Mouse (Mus musculus) left cerebral cortex, adult 2 months (tissue): Measurements from ENCODE around the gene Vwa3b. TPM values are rescaled to one million over a fixed set of nuclear protein-coding genes. Genes with fewer than 3 reads are reported as not detected.

Source experiments
- DNase-seq, 2 experiments: peaks; one replicate each; pipeline ENCODE4 v3.0.0; 2021 to 2022; ENCODE audit warnings: low spot score in 2 of 2, mixed read lengths in 1 of 2; ENCODE audit errors: extremely low spot score in 1 of 2
- H3K27ac ChIP-seq: fragments of 200-600 bp; 2 replicates; pipeline ENCODE4 v1.8.1; 2022
- H3K4me3 ChIP-seq: fragments of 200-600 bp; 2 replicates; pipeline ENCODE4 v1.8.1; 2022
- CTCF ChIP-seq: fragments of 200-600 bp; IDR thresholded peaks from 2 replicates; pipeline ENCODE4 v1.8.1; 2022; ENCODE audit warnings: antibody characterized with exemption, mild to moderate bottlenecking, moderate library complexity
- intact Hi-C: fragments of 180-260 bp; cut with DNase I; formaldehyde crosslinking; loops from one replicate; pipeline ENCODE4 v1.15.1; 2025
- total RNA-seq, 2 experiments: library from RNA; stranded (reverse); gene quantifications; 2 replicates each; pipeline ENCODE4 v1.2.3; 2021

Vwa3b gene
- total RNA-seq, 2 experiments from 2014 or later, result 0.59 to 1.1 TPM

DNA sequence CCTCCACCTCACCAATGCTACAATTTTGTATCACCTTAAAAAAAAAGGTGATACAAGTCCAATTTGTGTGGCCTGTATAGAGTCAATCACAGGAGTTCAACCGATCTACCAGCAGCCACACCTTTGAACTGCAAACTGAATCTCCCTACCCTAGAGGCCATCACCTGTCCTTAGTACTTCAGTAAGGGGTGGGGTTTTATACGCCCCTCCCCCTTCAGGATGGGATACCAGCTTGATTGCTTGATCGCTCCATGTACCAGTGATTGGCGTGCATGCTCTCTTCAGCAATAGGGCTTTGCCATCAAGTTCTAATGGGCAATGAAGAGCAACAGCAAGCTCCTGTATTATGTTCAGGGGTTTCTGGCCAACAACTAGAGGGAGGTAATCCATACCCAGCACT, 54.0 kb downstream of the Vwa3b start:
- no peak for DNase-seq
- H3K4me3 ChIP-seq, result no peak overlapping the region
- intact Hi-C loops, result no loop called here
- TF ChIP-seq CTCF, result no peak
- H3K27ac ChIP-seq, result no peak overlapping the region

DNA sequence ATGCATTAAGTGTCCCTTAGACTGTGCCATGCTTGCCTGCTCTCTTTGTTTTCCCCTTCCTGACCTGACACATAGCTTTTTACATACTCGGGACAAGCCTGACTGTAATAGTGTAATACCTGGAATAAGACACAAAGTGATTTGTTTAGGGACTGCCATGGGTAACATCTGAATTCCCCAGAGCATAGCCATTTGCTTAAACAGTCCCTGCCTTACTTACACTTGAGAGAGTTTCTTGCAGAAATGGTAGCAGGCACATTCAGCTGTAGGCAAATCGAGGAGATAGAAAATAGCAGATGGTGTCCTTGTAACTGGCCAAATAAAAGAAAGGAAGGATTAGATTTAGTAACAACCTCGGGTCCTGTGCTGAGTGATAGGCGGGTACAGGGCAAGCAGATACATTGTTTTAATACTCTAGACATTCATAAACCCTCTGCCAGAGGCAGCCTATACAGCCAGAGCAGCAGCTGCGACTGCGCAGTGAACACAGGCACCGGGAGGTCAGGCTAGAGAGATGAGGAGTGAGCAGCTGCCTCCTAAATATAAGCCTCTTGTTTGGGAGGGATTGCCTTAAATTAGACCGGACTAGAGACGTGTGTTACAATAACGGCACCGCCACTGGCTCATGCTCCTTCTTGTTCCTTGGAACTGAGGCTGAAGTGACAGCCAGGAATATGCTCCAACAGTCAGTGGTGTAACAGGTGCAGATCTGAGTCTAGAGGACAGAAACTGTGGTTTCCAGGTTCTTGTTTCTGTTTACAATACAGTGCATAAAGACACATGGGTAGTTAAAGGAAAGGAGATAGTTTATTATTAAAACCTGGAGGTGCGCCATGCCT, 55.2 kb downstream of the Vwa3b start:
- no peak overlapping the region for H3K4me3 ChIP-seq
- DNase-seq, result no peak
- H3K27ac ChIP-seq, result peak overlapping the region; percentile 40; the same call in 1 of the 2 replicates
- TF ChIP-seq CTCF, result no peak
- intact Hi-C loops, result no loop called here

DNA sequence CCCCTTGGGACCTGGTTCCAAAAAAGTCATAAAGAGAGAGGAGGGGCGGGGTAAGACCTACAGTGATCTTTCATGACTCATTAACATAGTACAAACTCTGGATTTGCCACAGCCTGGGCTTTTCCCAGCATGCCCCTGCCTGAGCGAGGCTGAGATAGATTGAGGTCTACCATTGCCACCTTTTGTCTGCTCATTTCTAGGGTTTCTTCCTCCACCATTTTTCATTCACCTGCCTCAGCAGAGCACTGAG, 55.7 kb downstream of the Vwa3b start:
- intact Hi-C loops, result no loop called here
- TF ChIP-seq CTCF, result no peak
- no peak for DNase-seq

DNA sequence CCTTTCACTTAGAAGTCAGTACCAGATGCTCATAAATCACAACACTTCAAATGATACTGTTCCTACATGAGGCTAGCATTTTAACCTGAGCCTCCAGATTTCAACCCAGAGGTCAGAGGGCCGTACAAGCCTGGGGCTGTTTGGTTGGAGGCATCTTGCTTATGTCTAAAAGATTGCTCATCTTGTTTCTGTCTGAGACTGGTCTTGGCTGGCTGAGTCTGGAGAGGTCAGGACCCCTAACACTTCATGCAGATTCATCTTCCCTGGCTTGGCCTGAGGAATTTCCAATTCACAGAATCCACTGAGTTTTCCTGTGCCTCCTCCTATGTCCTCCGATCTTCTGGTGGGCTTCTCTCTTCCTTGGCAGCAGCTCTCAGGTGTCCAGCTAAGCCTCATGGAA, 57.7 kb downstream of the Vwa3b start:
- Histone ChIP-seq H3K4me3 (no peak overlapping the region), H3K27ac (no peak overlapping the region)
- no peak for DNase-seq
- no peak for TF ChIP-seq CTCF
- intact Hi-C loops, result no loop called here

More for the DNA sequence above, 55.7 kb downstream of the Vwa3b start:
- Histone ChIP-seq H3K4me3 (no peak overlapping the region), H3K27ac (no peak overlapping the region)

DNA sequence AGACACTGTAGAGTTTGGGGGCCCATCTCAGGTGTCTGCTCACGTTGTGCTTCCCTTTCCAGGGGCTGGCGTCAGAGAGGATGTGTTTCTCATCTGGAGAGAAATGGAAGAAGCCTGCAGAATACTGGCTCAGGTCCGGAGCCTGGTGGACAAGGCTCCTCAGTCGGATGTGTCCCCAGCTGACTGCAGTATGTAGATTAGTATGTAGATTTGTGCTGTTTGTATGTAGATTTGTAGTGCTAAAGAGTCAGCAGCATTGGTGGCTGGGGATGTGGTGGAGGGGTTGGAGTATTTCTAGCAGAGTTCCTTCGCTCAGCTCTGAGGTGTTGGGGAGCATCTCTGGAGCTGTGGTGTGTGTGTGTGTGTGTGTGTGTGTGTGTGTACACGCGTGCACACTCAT, 58.8 kb downstream of the Vwa3b start:
- DNase-seq, result no peak
- no peak for TF ChIP-seq CTCF
- H3K4me3 ChIP-seq, result no peak overlapping the region
- intact Hi-C loops, result no loop called here
- no peak overlapping the region for H3K27ac ChIP-seq

DNA sequence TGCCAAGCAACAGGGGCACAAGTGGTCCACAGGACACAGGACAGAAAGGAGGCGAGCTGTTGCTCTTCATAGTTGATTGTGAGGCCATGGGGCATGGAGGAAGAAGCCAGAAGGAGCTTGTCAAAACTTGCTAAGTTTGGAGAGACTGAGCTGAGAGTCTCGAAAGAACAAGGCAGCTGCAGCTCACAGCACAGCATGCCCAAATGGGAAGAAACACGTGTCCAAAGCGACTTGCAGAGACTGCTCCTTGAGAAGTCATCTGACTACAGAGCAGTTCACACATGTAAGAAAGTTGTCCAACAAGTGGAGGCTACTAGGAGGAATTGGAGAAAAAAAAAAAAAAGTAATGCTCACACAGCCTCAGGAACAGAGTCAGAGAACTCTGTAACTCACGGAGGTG, 62.8 kb downstream of the Vwa3b start:
- DNase-seq, result no peak
- no peak for TF ChIP-seq CTCF
- intact Hi-C loops, result no loop called here
- no peak overlapping the region for H3K27ac ChIP-seq
- H3K4me3 ChIP-seq, result no peak overlapping the region

DNA sequence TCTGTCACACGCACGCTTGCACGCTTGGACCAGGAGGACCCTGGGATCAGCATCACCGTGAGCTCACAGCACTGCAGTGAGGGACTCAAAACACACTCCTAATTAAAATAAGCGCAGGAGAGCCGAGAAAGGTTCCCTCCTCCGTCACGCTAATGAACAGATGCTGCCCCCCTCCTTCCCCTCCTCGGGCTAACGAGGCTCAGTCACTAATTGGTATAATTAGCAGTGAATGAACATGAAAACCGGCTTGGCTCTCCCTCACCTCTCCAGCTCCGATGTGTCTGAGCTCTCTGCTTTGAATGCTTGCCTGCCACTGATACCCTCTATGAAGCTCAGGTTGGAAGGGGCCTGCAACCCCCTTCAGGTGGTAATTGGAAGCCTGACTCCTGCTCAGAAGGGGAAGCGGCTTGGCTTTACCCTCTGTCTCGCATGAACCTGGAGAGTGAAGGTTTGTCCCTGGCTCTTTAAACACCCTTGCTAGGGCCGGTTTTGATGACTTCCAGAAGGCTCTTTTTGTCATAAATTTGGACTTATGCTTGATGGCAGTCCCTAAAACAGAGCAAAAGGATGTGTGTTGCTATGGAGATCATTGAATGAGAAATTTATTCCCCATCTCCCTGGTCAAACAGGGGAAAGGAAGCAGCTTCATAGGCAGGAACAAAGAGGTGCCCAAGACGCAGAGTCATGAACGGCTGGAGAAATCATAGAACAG, 71.1 kb downstream of the Vwa3b start:
- TF ChIP-seq CTCF, result no peak
- Histone ChIP-seq H3K4me3 (no peak overlapping the region), H3K27ac (no peak overlapping the region)
- peak in 1 of 2 experiments; percentile 49 for DNase-seq
- intact Hi-C loops, result no loop called here

DNA sequence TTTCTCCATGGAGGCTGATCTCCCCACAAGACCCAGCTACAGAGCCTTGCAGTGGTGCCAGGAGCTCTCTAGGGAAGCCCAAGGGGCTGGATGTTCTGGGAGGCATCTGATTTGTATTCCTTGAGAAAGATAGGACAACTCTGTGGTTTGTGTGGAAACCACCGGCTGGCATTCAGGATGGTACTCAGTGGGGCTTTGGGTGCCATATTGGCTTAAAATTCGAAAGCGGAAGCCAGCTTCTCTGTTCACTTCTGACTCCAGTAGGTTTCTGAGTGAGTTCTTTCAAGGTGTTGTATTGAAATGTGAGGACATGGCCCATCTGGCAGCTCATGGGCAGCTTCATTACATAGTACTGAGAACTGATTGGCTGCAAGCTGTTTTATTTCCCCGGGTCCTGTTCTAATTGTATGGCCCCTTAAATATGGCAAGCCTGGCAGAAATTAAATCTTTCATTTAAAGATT, 71.7 kb downstream of the Vwa3b start:
- no peak overlapping the region for H3K4me3 ChIP-seq
- no peak for TF ChIP-seq CTCF
- intact Hi-C loops, result no loop called here
- DNase-seq, result no peak
- no peak overlapping the region for H3K27ac ChIP-seq

DNA sequence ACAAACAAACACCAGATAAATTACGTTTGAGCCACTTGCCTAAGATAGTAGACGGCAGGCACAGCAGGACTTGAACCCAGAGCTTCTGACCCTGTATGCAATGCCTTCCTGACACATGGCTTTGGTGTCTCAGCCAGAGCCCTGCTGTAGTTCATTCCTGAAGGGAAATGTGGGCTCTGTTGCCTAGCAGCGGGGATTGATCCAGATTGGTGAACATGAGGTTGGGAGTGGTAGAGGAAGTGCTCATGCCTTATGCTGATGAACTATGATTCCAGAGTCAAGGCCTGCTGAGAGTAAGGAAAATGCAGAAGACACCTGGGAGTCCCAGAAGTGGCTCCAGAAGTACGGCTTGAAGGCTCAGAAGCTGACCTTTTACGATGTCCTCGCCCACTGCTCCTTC, 74.0 kb downstream of the Vwa3b start:
- intact Hi-C loops, result no loop called here
- Histone ChIP-seq H3K4me3 (no peak overlapping the region), H3K27ac (no peak overlapping the region)
- DNase-seq, result no peak
- TF ChIP-seq CTCF, result no peak

DNA sequence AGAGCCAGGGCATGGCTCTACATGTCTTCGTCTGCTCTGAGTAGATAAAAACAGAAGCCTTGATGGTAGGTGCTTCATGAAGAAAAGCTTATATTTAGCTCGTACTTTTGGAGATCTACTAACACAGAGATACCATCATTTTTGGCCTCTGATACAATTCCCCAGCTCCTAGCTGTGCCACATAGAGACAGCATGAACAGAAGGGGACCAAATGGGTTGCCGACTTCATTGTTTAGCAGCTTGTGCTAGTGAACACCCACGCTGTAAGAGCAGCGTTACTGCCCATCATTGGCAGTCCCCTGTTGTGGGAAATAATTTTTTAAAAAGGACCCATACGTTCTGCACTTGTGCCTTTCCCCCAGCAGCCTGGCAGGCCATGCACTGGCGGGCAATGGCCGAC, 74.6 kb downstream of the Vwa3b start:
- intact Hi-C loops, result no loop called here
- no peak for TF ChIP-seq CTCF
- Histone ChIP-seq H3K27ac (no peak overlapping the region), H3K4me3 (no peak overlapping the region)
- DNase-seq, result no peak

DNA sequence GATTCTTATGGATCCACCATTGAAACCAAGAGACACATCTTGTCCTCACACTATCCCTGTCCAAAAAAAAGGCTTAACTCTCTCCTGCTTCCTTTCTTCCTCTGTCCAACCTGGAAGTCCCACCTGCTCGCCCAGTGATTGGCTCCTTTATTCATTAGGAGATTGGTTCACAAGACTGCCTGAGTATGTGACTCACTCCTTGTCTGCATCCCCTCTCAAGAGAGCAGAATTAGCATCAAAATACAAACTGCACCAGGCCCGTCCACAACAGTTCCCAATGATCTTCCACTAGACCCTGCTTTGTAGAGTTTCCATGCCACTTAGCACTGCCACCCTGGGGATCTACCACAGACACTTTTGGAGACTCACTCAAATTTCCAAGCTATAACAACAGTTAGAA, 75.3 kb downstream of the Vwa3b start:
- Histone ChIP-seq H3K27ac (no peak overlapping the region), H3K4me3 (no peak overlapping the region)
- DNase-seq, result no peak
- no peak for TF ChIP-seq CTCF
- intact Hi-C loops, result no loop called here

DNA sequence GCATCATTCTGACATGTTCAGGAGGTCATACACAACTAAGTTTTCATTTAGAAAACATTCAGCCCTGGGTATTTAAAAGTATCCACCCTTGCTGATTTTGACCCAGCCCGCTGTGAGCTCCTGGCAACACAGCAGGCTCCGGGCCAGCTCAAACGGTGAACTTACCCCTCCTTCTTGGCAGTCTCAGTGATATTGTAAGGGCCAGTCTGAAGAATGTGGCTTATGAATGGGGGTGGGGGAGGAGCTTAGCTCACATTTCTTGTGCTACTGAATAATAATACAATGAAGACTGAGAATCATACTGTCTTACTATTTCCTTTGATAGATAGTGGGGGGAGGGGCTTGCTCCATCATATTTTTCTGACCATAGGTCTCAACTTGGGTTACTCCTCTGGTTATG, 78.8 kb downstream of the Vwa3b start:
- no peak for TF ChIP-seq CTCF
- H3K27ac ChIP-seq, result no peak overlapping the region
- intact Hi-C loops, result no loop called here
- DNase-seq, result no peak
- no peak overlapping the region for H3K4me3 ChIP-seq

DNA sequence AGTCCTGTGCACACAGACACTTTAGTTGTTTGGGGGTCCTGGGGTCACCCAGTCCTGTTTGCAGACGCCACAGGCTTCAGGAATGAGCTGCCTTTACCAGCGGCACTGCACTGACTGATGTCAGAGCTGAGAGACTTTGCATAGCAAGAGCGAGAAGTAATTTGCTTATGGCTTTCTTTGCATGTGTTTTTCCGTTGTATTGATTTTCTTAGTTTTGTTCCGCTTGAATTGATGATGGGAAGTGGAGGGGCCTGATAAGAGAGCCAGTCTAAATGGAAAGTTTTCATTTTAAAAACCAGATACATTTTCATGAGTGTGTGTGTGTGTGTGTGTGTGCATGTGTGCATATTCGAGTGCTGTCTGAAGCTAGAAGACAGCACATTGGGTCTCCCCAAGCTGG, 87.4 kb downstream of the Vwa3b start:
- Histone ChIP-seq H3K4me3 (no peak overlapping the region), H3K27ac (no peak overlapping the region)
- intact Hi-C loops, result no loop called here
- TF ChIP-seq CTCF, result no peak
- no peak for DNase-seq
